Mouse (Mus musculus) ES-Bruce4 (cell line): ENCODE results near the gene Ranbp17. TPM values are rescaled to one million over a fixed set of nuclear protein-coding genes. Genes with fewer than 3 reads are reported as not detected.
A peak's percentile ranks its signal among the peaks of the same experiment; 100 is the strongest.
"Not testable (repeated sequence)": the region's sequence is repeated elsewhere in the genome, so short reads cannot be mapped to it uniquely, and the experiment has no call there.

Experiments used
- H3K27ac ChIP-seq: 2 replicates; pipeline ENCODE4 v1.5.1; 2012; ENCODE audit warnings: low read length, inconsistent platforms; ENCODE audit not compliant: insufficient read depth
- H3K27me3 ChIP-seq: 2 replicates; pipeline ENCODE4 v1.6.1; 2012; ENCODE audit warnings: mild to moderate bottlenecking, low read length, inconsistent platforms; ENCODE audit not compliant: control insufficient read depth, poor library complexity, insufficient read depth, severe bottlenecking
- H3K36me3 ChIP-seq: 2 replicates; pipeline ENCODE4 v1.6.1; 2012; ENCODE audit warnings: inconsistent platforms, mild to moderate bottlenecking, low read length, moderate library complexity; ENCODE audit not compliant: control insufficient read depth, poor library complexity, insufficient read depth, severe bottlenecking
- H3K4me1 ChIP-seq: one replicate; pipeline ENCODE4 v1.8.1; 2011; ENCODE audit warnings: low read length; ENCODE audit not compliant: control insufficient read depth, insufficient read depth
- H3K4me3 ChIP-seq: 2 replicates; pipeline ENCODE4 v1.5.1; 2011; ENCODE audit warnings: low read depth, mild to moderate bottlenecking, low read length
- H3K9ac ChIP-seq: 2 replicates; pipeline ENCODE4 v1.6.1; 2012; ENCODE audit warnings: low read depth, mild to moderate bottlenecking, inconsistent platforms; ENCODE audit not compliant: poor library complexity, severe bottlenecking
- H3K9me3 ChIP-seq: replicated peaks from 2 replicates; pipeline ENCODE4 v1.6.1; 2012; ENCODE audit warnings: mild to moderate bottlenecking, low read length, inconsistent platforms; ENCODE audit not compliant: control insufficient read depth, poor library complexity, insufficient read depth, severe bottlenecking
- CTCF ChIP-seq: IDR thresholded peaks from one replicate; pipeline ENCODE4 v1.8.1; 2011; ENCODE audit warnings: low read depth, low read length
- EP300 ChIP-seq: IDR thresholded peaks from 2 replicates; pipeline ENCODE4 v1.6.1; 2011; ENCODE audit warnings: low read depth, low read length; ENCODE audit not compliant: insufficient read depth
- POLR2A ChIP-seq: IDR thresholded peaks from one replicate; pipeline ENCODE4 v1.8.1; 2011; ENCODE audit warnings: low read length; ENCODE audit not compliant: insufficient read depth
- polyA plus RNA-seq: library from polyadenylated mRNA; stranded (reverse); fragments of >200 nt; gene quantifications from 2 replicates; pipeline ENCODE4 v1.2.4, GENCODE M21; 2011; ENCODE audit warnings: low read depth; ENCODE audit not compliant: missing spikeins, insufficient read depth, insufficient read length

Gene Ranbp17
- polyA plus RNA-seq, 1 experiment: 54.8 TPM

DNA sequence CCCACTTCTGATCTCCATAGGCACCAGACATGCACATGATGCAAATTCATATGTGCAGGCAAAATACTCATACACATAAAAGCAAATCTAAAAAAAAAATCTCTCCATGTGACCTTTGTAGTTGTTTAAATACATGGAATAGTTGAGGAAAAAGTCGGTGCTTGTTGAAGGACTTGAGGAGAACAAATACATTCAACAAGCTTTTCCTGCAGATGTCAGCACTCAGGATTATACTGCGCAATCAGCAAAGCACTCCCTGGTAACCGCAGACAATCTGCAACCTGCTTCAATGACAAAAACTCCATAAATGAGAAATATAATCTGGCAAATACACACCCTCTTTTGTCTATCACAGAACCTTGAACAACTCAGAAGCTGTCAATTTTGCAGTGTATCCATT is 59.5 kb downstream of the Ranbp17 start:
- Histone ChIP-seq H3K9ac (no peak overlapping the region), H3K4me3 (no peak overlapping the region), H3K36me3 (peaks cover 16% of the 10 kb centered on the region), H3K9me3 (no peaks in the 10 kb centered on the region), H3K27me3 (no peaks in the 10 kb centered on the region), H3K4me1 (no peaks in the 10 kb centered on the region), H3K27ac (no peak overlapping the region)
- no peak for TF ChIP-seq POLR2A
- no peak for TF ChIP-seq EP300
- TF ChIP-seq CTCF: no peak

DNA sequence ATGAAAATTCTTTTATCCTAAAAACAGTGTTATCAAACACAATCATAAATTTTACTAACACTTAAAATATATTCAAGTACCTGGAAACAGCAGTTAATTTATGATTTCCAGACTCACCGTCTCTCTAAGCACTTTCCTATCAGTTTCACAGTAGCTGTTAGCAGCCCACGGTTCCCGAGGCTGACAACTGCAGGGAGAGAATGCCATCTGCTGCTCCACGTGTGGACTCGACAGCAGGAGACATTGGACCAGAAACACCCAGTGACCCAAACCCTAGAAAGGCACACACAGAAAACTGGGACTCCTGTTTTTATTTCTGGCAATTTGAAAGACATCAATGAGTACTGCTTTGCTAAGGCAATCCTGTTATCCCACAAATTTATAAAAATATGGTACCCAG is 79.7 kb downstream of the Ranbp17 start:
- no peaks in the 10 kb centered on the region for H3K4me1 ChIP-seq
- H3K9ac ChIP-seq: no peak overlapping the region
- no peaks in the 10 kb centered on the region for H3K9me3 ChIP-seq
- H3K4me3 ChIP-seq: no peak overlapping the region
- H3K27me3 ChIP-seq: no peaks in the 10 kb centered on the region
- TF ChIP-seq EP300: no peak
- no peak for TF ChIP-seq POLR2A
- no peak for TF ChIP-seq CTCF
- no peaks in the 10 kb centered on the region; the same call in 1 of the 2 replicates for H3K36me3 ChIP-seq
- H3K27ac ChIP-seq: no peak overlapping the region

DNA sequence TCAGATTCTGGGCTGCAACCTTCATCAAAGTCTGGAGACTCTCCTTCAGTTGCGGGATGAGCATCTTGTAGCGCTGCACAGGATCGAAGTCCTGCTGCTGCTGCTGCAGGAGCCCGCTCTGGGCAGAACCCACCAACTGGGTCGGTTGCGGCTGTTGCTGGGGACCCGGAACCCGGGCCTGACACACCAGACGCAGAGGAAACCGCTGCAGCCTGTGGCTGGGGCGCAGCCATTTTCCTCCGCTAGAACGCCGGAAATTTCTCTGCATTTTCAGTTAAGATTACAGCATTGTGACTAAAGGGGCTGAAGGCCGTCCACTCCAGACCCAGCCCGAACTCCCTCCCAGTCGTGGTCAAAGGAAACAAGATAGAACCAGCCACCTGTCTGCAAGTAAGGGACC is 85.3 kb downstream of the Ranbp17 start:
- H3K27ac ChIP-seq, H3K36me3 ChIP-seq, H3K9ac ChIP-seq, H3K4me1 ChIP-seq, H3K9me3 ChIP-seq, H3K27me3 ChIP-seq: not testable (repeated sequence)
- H3K4me3 ChIP-seq: peak overlapping the region; percentile 33

- not testable (repeated sequence) for H3K27me3 ChIP-seq, H3K4me1 ChIP-seq, H3K4me3 ChIP-seq, H3K36me3 ChIP-seq, H3K9ac ChIP-seq, H3K27ac ChIP-seq, H3K9me3 ChIP-seq
These were observed 85.8 kb downstream of the Ranbp17 start for GRCm38 (mm10) chr11:33427789-33428188.

DNA sequence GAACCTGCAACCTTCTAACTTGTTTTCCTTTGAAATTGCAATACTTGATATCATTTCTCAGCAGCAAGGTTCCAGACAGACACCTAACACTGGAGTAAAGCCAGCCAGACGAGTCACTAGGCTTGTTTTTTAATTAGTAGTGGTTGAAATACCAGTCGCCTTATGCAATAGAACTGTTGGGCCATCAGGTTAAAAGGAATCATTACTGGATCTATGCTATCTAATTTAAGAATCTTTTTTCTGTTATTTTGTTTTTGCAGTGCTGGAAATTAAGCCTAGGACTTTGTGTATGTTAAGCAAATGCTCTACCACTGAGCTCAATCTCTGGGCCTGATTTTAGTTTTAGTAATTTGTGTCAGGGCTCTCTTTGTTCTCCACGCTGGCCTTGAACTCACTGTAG is 91.3 kb downstream of the Ranbp17 start:
- TF ChIP-seq EP300: no peak
- no peak for TF ChIP-seq POLR2A
- no peak for TF ChIP-seq CTCF
- H3K9me3 ChIP-seq: no peaks in the 10 kb centered on the region
- H3K27me3 ChIP-seq: no peaks in the 10 kb centered on the region
- H3K4me3 ChIP-seq: no peak overlapping the region
- no peak overlapping the region for H3K9ac ChIP-seq
- no peaks in the 10 kb centered on the region; the same call in 1 of the 2 replicates for H3K36me3 ChIP-seq
- no peak overlapping the region for H3K27ac ChIP-seq
- H3K4me1 ChIP-seq: peaks cover 3% of the 10 kb centered on the region

DNA sequence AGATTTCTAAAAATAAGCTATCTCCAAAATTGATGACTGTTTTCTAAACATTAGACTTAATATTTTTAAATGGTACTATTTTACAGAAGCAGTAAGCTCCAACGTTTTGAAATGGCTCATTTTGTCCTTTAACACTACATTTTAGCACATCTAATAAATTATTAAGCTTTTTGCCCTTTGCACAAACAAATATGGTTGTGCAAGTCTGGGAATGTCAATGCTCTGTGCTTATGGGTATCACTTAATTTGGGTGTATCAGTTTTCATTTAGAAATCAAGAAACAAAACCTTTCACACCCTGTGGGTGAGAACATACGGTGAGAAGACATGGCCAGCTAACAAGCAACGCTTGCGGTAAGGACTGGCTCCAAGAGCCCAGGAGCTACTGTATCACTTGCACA is 108.9 kb downstream of the Ranbp17 start:
- H3K9me3 ChIP-seq: no peaks in the 10 kb centered on the region
- no peak overlapping the region for H3K9ac ChIP-seq
- H3K4me3 ChIP-seq: no peak overlapping the region
- no peaks in the 10 kb centered on the region for H3K4me1 ChIP-seq
- H3K27me3 ChIP-seq: no peaks in the 10 kb centered on the region
- TF ChIP-seq EP300 (no peak), POLR2A (no peak), CTCF (no peak)
- no peak overlapping the region for H3K27ac ChIP-seq
- no peaks in the 10 kb centered on the region; the same call in 1 of the 2 replicates for H3K36me3 ChIP-seq

- no peaks in the 10 kb centered on the region for H3K9me3 ChIP-seq
- no peak overlapping the region for H3K4me3 ChIP-seq
- no peak for TF ChIP-seq CTCF
- TF ChIP-seq POLR2A: no peak
- no peak for TF ChIP-seq EP300
- H3K36me3 ChIP-seq: no peaks in the 10 kb centered on the region; the same call in none of the 2 replicates
- H3K27me3 ChIP-seq: no peaks in the 10 kb centered on the region
- H3K9ac ChIP-seq: no peak overlapping the region
- H3K4me1 ChIP-seq: no peaks in the 10 kb centered on the region
- H3K27ac ChIP-seq: no peak overlapping the region
These were observed 114.2 kb downstream of the Ranbp17 start for GRCm38 (mm10) chr11:33399346-33399745.
